Mouse (Mus musculus): ENCODE data around the gene Cfap299. TPM values are rescaled to one million over a fixed set of nuclear protein-coding genes. Genes with fewer than 3 reads are reported as not detected.

Cfap299 gene
- polyA plus RNA-seq, 1 experiment from 2014 or later, result 0.41 TPM

DNA sequence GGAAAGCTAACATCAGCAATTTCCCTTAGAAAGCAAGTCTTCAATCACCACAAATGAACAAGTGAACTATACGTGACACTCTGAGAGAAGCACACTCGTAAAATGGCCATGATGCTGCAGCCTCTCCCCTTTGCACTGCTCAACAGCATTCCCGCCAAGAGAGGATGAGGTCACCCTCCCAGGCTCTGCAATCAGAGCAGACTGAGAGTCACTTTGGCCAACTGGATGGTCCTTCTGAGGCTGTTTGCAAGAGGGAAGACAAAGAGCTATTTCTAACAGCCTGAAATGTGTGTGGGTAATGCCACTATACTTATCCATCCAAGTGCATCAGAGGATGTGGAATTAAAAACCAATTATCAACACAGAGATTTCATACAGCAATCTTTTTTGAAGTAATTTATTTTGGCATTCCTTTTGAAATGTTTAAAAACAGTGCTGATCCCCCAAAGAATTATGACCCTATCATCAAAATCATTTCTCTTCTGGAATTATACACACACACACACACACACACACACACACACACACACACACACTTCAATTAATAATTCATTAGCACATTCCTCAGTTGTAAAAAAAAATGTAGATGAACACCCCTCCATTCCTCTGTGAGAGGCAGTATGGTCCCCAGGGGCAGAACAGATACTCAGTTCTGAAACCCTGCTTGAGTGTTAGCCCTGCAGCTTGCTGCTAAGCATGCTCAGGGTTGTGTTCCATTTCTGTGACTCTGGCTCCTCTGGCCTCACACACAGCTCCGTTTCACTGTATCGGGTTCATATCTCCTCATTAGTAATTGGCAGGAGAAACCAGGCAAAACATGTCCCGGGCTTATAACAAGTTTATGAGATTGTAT is 403.3 kb downstream of the Cfap299 start:
- Histone ChIP-seq H3K4me3 (ENCODE audit: control insufficient read depth in 1 of 2, insufficient read depth in 1 of 2, low read depth in 1 of 2, low read length in 2 of 2) (no peak overlapping the region), H3K9me3 (ENCODE audit: control insufficient read depth, low read length) (no peaks in the 10 kb centered on the region), H3K27me3 (ENCODE audit: control insufficient read depth, insufficient read depth, low read length) (no peaks in the 10 kb centered on the region), H3K9ac (ENCODE audit: low read length) (no peak overlapping the region), H3K4me1 (ENCODE audit: control insufficient read depth in 2 of 2, insufficient read depth in 2 of 2, low read length in 2 of 2) (no peaks in the 10 kb centered on the region), H3K36me3 (ENCODE audit: control insufficient read depth, insufficient read depth, low read length) (no peaks in the 10 kb centered on the region), H3K4me2 (ENCODE audit: low read length) (no peak overlapping the region), H3K27ac (replicated peaks in 1 of 2; ENCODE audit: control insufficient read depth in 1 of 2, insufficient read depth in 1 of 2, low read depth in 2 of 2, low read length in 2 of 2) (no peak overlapping the region)
- 60% methylated on average over 6 of the region's 6 CpGs for WGBS
- ATAC-seq (ENCODE audit: insufficient number of reproducible peaks, insufficient read depth, low FRiP score, low read depth), result no peak

DNA sequence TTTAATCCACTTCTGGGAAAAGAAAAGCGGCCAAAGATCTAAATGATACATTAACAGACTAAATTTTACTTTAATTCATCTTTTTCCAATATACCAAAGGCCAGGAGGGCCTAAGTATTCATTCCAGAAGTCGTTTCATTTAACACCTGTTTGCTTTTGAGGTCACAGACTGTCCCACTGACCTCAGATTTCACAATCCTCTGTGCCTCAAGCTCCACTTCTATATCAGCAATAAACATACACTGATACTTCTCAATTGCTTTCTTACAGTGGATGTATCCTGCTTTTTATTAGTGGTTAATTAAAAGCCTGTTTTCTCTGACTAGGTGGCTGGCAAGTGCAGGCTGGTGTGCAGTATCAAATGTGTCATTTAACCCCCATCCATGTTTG is 403.9 kb downstream of the Cfap299 start:
- Histone ChIP-seq H3K9me3 (ENCODE audit: control insufficient read depth, low read length) (no peaks in the 10 kb centered on the region), H3K27ac (replicated peaks in 1 of 2; ENCODE audit: control insufficient read depth in 1 of 2, insufficient read depth in 1 of 2, low read depth in 2 of 2, low read length in 2 of 2) (no peak overlapping the region), H3K9ac (ENCODE audit: low read length) (no peak overlapping the region), H3K4me2 (ENCODE audit: low read length) (no peak overlapping the region), H3K27me3 (ENCODE audit: control insufficient read depth, insufficient read depth, low read length) (no peaks in the 10 kb centered on the region), H3K4me3 (ENCODE audit: control insufficient read depth in 1 of 2, insufficient read depth in 1 of 2, low read depth in 1 of 2, low read length in 2 of 2) (no peak overlapping the region), H3K36me3 (ENCODE audit: control insufficient read depth, insufficient read depth, low read length) (no peaks in the 10 kb centered on the region), H3K4me1 (ENCODE audit: control insufficient read depth in 2 of 2, insufficient read depth in 2 of 2, low read length in 2 of 2) (no peaks in the 10 kb centered on the region)
- no peak for ATAC-seq (ENCODE audit: insufficient number of reproducible peaks, insufficient read depth, low FRiP score, low read depth)
- WGBS, result 56% methylated on average over 2 of the region's 2 CpGs

GRCm38 (mm10) chr5:98761858-98762652 is 433.0 kb downstream of the Cfap299 start:
- H3K4me2 ChIP-seq (ENCODE audit: low read length), result no peak overlapping the region
- ATAC-seq (ENCODE audit: insufficient number of reproducible peaks, insufficient read depth, low FRiP score, low read depth), result no peak
- H3K9ac ChIP-seq (ENCODE audit: low read length), result no peak overlapping the region
- no peaks in the 10 kb centered on the region for H3K4me1 ChIP-seq (ENCODE audit: control insufficient read depth in 2 of 2, insufficient read depth in 2 of 2, low read length in 2 of 2)
- H3K9me3 ChIP-seq (ENCODE audit: control insufficient read depth, low read length), result no peaks in the 10 kb centered on the region
- H3K4me3 ChIP-seq (ENCODE audit: control insufficient read depth in 1 of 2, insufficient read depth in 1 of 2, low read depth in 1 of 2, low read length in 2 of 2), result no peak overlapping the region
- no peaks in the 10 kb centered on the region for H3K36me3 ChIP-seq (ENCODE audit: control insufficient read depth, insufficient read depth, low read length)
- 78% methylated on average over 15 of the region's 15 CpGs for WGBS
- no peak overlapping the region for H3K27ac ChIP-seq (replicated peaks in 1 of 2; ENCODE audit: control insufficient read depth in 1 of 2, insufficient read depth in 1 of 2, low read depth in 2 of 2, low read length in 2 of 2)
- H3K27me3 ChIP-seq (ENCODE audit: control insufficient read depth, insufficient read depth, low read length), result no peaks in the 10 kb centered on the region

DNA sequence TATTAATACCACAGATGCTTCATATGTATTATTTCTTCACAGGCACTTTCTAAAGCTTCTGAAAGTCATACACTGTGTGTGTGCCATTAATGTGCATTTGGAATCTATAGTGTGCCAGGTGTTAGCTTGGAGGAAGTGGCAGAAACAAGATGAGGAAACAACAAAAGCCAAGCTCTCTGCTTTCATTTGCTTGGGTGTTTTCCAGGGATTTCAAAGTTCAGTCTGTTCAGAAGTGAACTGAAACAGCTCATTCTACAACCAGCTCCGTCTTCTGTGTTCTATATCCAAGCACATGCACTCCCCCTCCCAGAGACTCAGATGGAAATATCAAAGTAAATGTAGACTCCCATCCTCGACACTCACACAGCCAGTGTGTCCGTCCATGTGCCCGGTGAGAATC is 449.5 kb downstream of the Cfap299 start:
- no peaks in the 10 kb centered on the region for H3K36me3 ChIP-seq (ENCODE audit: control insufficient read depth, insufficient read depth, low read length)

GRCm38 (mm10) chr5:98782066-98782465 is 453.0 kb downstream of the Cfap299 start:
- H3K9me3 ChIP-seq (ENCODE audit: control insufficient read depth, low read length), result no peaks in the 10 kb centered on the region
- H3K4me1 ChIP-seq (ENCODE audit: control insufficient read depth in 2 of 2, insufficient read depth in 2 of 2, low read length in 2 of 2), result no peaks in the 10 kb centered on the region
- WGBS, result 89% methylated on average over 7 of the region's 7 CpGs
- no peaks in the 10 kb centered on the region for H3K36me3 ChIP-seq (ENCODE audit: control insufficient read depth, insufficient read depth, low read length)
- no peak overlapping the region for H3K4me3 ChIP-seq (ENCODE audit: control insufficient read depth in 1 of 2, insufficient read depth in 1 of 2, low read depth in 1 of 2, low read length in 2 of 2)
- no peak for ATAC-seq (ENCODE audit: insufficient number of reproducible peaks, insufficient read depth, low FRiP score, low read depth)
- H3K27me3 ChIP-seq (ENCODE audit: control insufficient read depth, insufficient read depth, low read length), result no peaks in the 10 kb centered on the region
- no peak overlapping the region for H3K4me2 ChIP-seq (ENCODE audit: low read length)
- no peak overlapping the region for H3K9ac ChIP-seq (ENCODE audit: low read length)
- no peak overlapping the region for H3K27ac ChIP-seq (replicated peaks in 1 of 2; ENCODE audit: control insufficient read depth in 1 of 2, insufficient read depth in 1 of 2, low read depth in 2 of 2, low read length in 2 of 2)

More for the DNA sequence above, 449.5 kb downstream of the Cfap299 start:
- H3K27ac ChIP-seq (replicated peaks in 1 of 2; ENCODE audit: control insufficient read depth in 1 of 2, insufficient read depth in 1 of 2, low read depth in 2 of 2, low read length in 2 of 2), result no peak overlapping the region
- no peaks in the 10 kb centered on the region for H3K27me3 ChIP-seq (ENCODE audit: control insufficient read depth, insufficient read depth, low read length)
- H3K9me3 ChIP-seq (ENCODE audit: control insufficient read depth, low read length), result no peaks in the 10 kb centered on the region
- no peaks in the 10 kb centered on the region for H3K4me1 ChIP-seq (ENCODE audit: control insufficient read depth in 2 of 2, insufficient read depth in 2 of 2, low read length in 2 of 2)
- no peak overlapping the region for H3K4me3 ChIP-seq (ENCODE audit: control insufficient read depth in 1 of 2, insufficient read depth in 1 of 2, low read depth in 1 of 2, low read length in 2 of 2)
- no peak for ATAC-seq (ENCODE audit: insufficient number of reproducible peaks, insufficient read depth, low FRiP score, low read depth)
- H3K9ac ChIP-seq (ENCODE audit: low read length), result no peak overlapping the region
- H3K4me2 ChIP-seq (ENCODE audit: low read length), result no peak overlapping the region
- WGBS, result 82% methylated on average over 4 of the region's 4 CpGs

GRCm38 (mm10) chr5:98787735-98788134 is 458.6 kb downstream of the Cfap299 start:
- WGBS, result 69% methylated on average over 4 of the region's 4 CpGs
- no peaks in the 10 kb centered on the region for H3K9me3 ChIP-seq (ENCODE audit: control insufficient read depth, low read length)
- no peak for ATAC-seq (ENCODE audit: insufficient number of reproducible peaks, insufficient read depth, low FRiP score, low read depth)

DNA sequence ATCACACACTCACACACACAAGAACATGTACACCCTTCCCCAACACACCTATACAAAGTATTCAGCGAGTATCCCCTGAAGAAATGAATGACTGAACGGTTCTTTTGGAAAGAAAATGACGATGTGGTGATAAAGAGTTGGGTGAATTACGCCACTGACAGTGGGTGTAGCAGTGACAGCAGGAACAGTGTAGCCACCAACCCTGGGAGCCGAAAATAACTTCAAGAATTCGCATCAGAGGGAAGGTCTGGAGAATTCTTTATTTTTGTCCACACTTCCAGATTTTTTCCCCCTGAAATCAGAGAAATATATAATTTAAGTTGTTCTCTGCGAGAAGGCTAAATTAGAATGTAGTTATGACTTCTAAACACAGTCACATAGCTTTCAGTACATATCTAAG is 459.5 kb downstream of the Cfap299 start:
- H3K9ac ChIP-seq (ENCODE audit: low read length), result no peak overlapping the region
- no peaks in the 10 kb centered on the region for H3K4me1 ChIP-seq (ENCODE audit: control insufficient read depth in 2 of 2, insufficient read depth in 2 of 2, low read length in 2 of 2)
- 71% methylated on average over 7 of the region's 7 CpGs for WGBS
- H3K27ac ChIP-seq (replicated peaks in 1 of 2; ENCODE audit: control insufficient read depth in 1 of 2, insufficient read depth in 1 of 2, low read depth in 2 of 2, low read length in 2 of 2), result no peak overlapping the region
- H3K4me2 ChIP-seq (ENCODE audit: low read length), result no peak overlapping the region
- H3K4me3 ChIP-seq (ENCODE audit: control insufficient read depth in 1 of 2, insufficient read depth in 1 of 2, low read depth in 1 of 2, low read length in 2 of 2), result no peak overlapping the region
- no peaks in the 10 kb centered on the region for H3K27me3 ChIP-seq (ENCODE audit: control insufficient read depth, insufficient read depth, low read length)
- no peaks in the 10 kb centered on the region for H3K9me3 ChIP-seq (ENCODE audit: control insufficient read depth, low read length)
- H3K36me3 ChIP-seq (ENCODE audit: control insufficient read depth, insufficient read depth, low read length), result no peaks in the 10 kb centered on the region
- ATAC-seq (ENCODE audit: insufficient number of reproducible peaks, insufficient read depth, low FRiP score, low read depth), result no peak

More at GRCm38 (mm10) chr5:98787735-98788134, 458.6 kb downstream of the Cfap299 start:
- no peak overlapping the region for H3K4me3 ChIP-seq (ENCODE audit: control insufficient read depth in 1 of 2, insufficient read depth in 1 of 2, low read depth in 1 of 2, low read length in 2 of 2)
- H3K4me1 ChIP-seq (ENCODE audit: control insufficient read depth in 2 of 2, insufficient read depth in 2 of 2, low read length in 2 of 2), result no peaks in the 10 kb centered on the region
- no peaks in the 10 kb centered on the region for H3K27me3 ChIP-seq (ENCODE audit: control insufficient read depth, insufficient read depth, low read length)
- no peak overlapping the region for H3K27ac ChIP-seq (replicated peaks in 1 of 2; ENCODE audit: control insufficient read depth in 1 of 2, insufficient read depth in 1 of 2, low read depth in 2 of 2, low read length in 2 of 2)
- no peak overlapping the region for H3K9ac ChIP-seq (ENCODE audit: low read length)
- no peak overlapping the region for H3K4me2 ChIP-seq (ENCODE audit: low read length)
- no peaks in the 10 kb centered on the region for H3K36me3 ChIP-seq (ENCODE audit: control insufficient read depth, insufficient read depth, low read length)

Measured in heart, embryonic 14.5 days (tissue).